9 mouse cellular contexts compared by ENCODE assay signal in the genomic region with DNA sequence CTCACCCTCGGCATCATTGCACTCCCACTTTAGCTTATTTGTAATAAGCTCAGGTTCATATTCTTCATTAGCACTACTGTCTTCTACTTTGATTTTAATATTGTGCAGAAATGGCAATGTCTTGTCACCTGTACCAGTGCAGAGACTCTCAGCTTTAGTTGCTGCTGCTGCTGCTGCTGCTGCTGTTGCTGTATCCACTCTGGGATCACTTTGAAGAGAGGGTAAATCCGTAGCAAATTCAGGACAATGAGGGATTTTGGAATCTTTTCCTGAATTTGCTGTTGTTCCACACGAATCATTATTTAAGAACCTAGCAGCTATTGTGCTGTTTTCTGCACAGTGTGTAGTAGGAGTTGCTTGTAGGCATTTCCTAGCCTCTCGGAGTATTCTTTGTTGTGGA. TPM values are rescaled to one million over a fixed set of nuclear protein-coding genes. Genes with fewer than 3 reads are reported as not detected.
DNase-seq lines count a peak whose midpoint lies in the region; ATAC-seq and TF ChIP-seq lines count a peak whose summit lies in the region.
"Had no signal": no experiment of that assay in that cellular context is flagged by ENCODE, and none has a peak within 500 bp of the region (broad histone marks: within the 10 kb centered on the region; RNA-seq: fewer than 3 reads in every experiment).

No protein-coding gene starts in this region.

- peaks cover 12% of the 10 kb centered on the region for H3K4me1 ChIP-seq in liver, embryonic 11.5 days (replicated peaks; ENCODE audit: control insufficient read depth, insufficient read depth, low read length)
- 0 out of 2 replicates have a peak, but pooled peaks cover 2% of the 10 kb centered on the region for H3K4me1 ChIP-seq in embryonic fibroblast, embryonic 13.5 days (ENCODE audit: control insufficient read depth, insufficient read depth, low read length)
- peaks cover 52% of the 10 kb centered on the region for H3K4me1 ChIP-seq in limb, embryonic 10.5 days
- H3K4me1 ChIP-seq in neural tube, embryonic 14.5 days (ENCODE audit: control insufficient read depth, insufficient read depth, low read length) = peaks cover 32% of the 10 kb centered on the region

- H3K4me3 ChIP-seq in liver, embryonic 11.5 days (ENCODE audit: low read depth, low read length) = peak overlapping the region; percentile 86
- H3K4me3 ChIP-seq in embryonic fibroblast, embryonic 13.5 days (ENCODE audit: insufficient read depth, low read length) = peak overlapping the region; percentile 61
- peak overlapping the region; percentile 90 for H3K4me3 ChIP-seq in limb, embryonic 10.5 days
- H3K4me3 ChIP-seq in neural tube, embryonic 14.5 days (ENCODE audit: low read depth, low read length) = peak overlapping the region; percentile 82

- TF ChIP-seq POLR2A in embryonic fibroblast, embryonic 13.5 days (IDR thresholded peaks at IDR 0.05; ENCODE audit: low read depth, low read length) = no peak

- 8% methylated on average over 4 of the region's 4 CpGs for WGBS in liver, embryonic 11.5 days
- WGBS in limb, embryonic 10.5 days = under 1% methylated on average over 4 of the region's 4 CpGs
- WGBS in neural tube, embryonic 14.5 days = under 1% methylated on average over 4 of the region's 4 CpGs

- no peaks in the 10 kb centered on the region for H3K9me3 ChIP-seq in liver, embryonic 11.5 days (ENCODE audit: control insufficient read depth, low read length)
- no peaks in the 10 kb centered on the region for H3K9me3 ChIP-seq in limb, embryonic 10.5 days (replicated peaks)
- H3K9me3 ChIP-seq in neural tube, embryonic 14.5 days (ENCODE audit: control insufficient read depth, low read length) = no peaks in the 10 kb centered on the region

- no peak for ATAC-seq in liver, embryonic 11.5 days (replicated peaks; ENCODE audit: low FRiP score)
- no peak for ATAC-seq in neural tube, embryonic 14.5 days (ENCODE audit: low read depth)

- H3K9ac ChIP-seq in liver, embryonic 11.5 days (ENCODE audit: low read depth, low read length) = peak overlapping the region; percentile 88
- H3K9ac ChIP-seq in neural tube, embryonic 14.5 days (replicated peaks; ENCODE audit: low read depth, low read length) = peak overlapping the region; percentile 99

- H3K36me3 ChIP-seq in liver, embryonic 11.5 days (ENCODE audit: control insufficient read depth, insufficient read depth, low read length) = no peaks in the 10 kb centered on the region
- H3K36me3 ChIP-seq in limb, embryonic 10.5 days = no peaks in the 10 kb centered on the region
- H3K36me3 ChIP-seq in neural tube, embryonic 14.5 days (ENCODE audit: control insufficient read depth, insufficient read depth, low read length) = no peaks in the 10 kb centered on the region

- DNase-seq in liver, embryonic 11.5 days (ENCODE audit: low spot score) = no peak
- DNase-seq in liver = no peak
- no peak for DNase-seq in limb, embryonic 10.5 days (ENCODE audit: low spot score)
- no peak for DNase-seq in gastrocnemius, postnatal 10 days
- DNase-seq in urinary bladder, postnatal 4 days (ENCODE audit: low spot score in 2 of 2) = no peak
- no peak for DNase-seq in layer of hippocampus, adult 11-12 months (ENCODE audit: low spot score)

- TF ChIP-seq CTCF in embryonic fibroblast, embryonic 13.5 days (IDR thresholded peaks at IDR 0.05; ENCODE audit: borderline replicate concordance, insufficient read depth, low read length) = no peak

- peaks cover 18% of the 10 kb centered on the region for H3K27me3 ChIP-seq in liver, embryonic 11.5 days (replicated peaks; ENCODE audit: control insufficient read depth, insufficient read depth, low read length)
- no peaks in the 10 kb centered on the region for H3K27me3 ChIP-seq in limb, embryonic 10.5 days (ENCODE audit: low read depth, poor library complexity, severe bottlenecking)
- no peaks in the 10 kb centered on the region for H3K27me3 ChIP-seq in neural tube, embryonic 14.5 days (ENCODE audit: control insufficient read depth, insufficient read depth, low read length)

- no peak overlapping the region for H3K27ac ChIP-seq in liver, embryonic 11.5 days (ENCODE audit: low read depth, low read length)
- H3K27ac ChIP-seq in embryonic fibroblast, embryonic 13.5 days (ENCODE audit: insufficient read depth, low read length) = no peak overlapping the region
- H3K27ac ChIP-seq in limb, embryonic 10.5 days = peak overlapping the region; percentile 100
- peak overlapping the region; percentile 99 for H3K27ac ChIP-seq in neural tube, embryonic 14.5 days (ENCODE audit: low read depth, low read length)

- H3K4me2 ChIP-seq in liver, embryonic 11.5 days = peak overlapping the region; percentile 96
- peak overlapping the region; percentile 81 for H3K4me2 ChIP-seq in neural tube, embryonic 14.5 days (ENCODE audit: low read depth, low read length)

RNA-seq across cellular contexts. Expression of a gene that starts 2.7 kb away (rescaled TPM):
- 1.6 and 2.4 TPM in 2 replicates for polyA plus RNA-seq in liver, embryonic 11.5 days (2014; fragmentation: Nextera tagmentation; extraction: Ambion mirVana)
- polyA plus RNA-seq in embryonic fibroblast, embryonic 13.5 days (2011; ENCODE audit: insufficient read length, low read depth, missing spikeins) = 4.4 and 8.5 TPM in 2 replicates
- 7.0 and 11.5 TPM in 2 replicates for polyA plus RNA-seq in limb, embryonic 10.5 days (2016; fragmentation: Nextera tagmentation; extraction: Ambion mirVana)
- polyA plus RNA-seq in neural tube, embryonic 14.5 days (2014; fragmentation: Nextera tagmentation; extraction: Ambion mirVana) = 3.9 and 5.3 TPM in 2 replicates
- total RNA-seq in gastrocnemius, postnatal 10 days (2021) = 1 to 10 TPM; 2.0 to 2.1 TPM

RNA-seq across cellular contexts. Expression of a gene that starts 8.6 kb away (rescaled TPM):
- 3.4 and 3.9 TPM in 2 replicates for polyA plus RNA-seq in liver, embryonic 11.5 days (2014; fragmentation: Nextera tagmentation; extraction: Ambion mirVana)
- 6.4 and 8.6 TPM in 2 replicates for polyA plus RNA-seq in embryonic fibroblast, embryonic 13.5 days (2011; ENCODE audit: insufficient read length, low read depth, missing spikeins)
- polyA plus RNA-seq in limb, embryonic 10.5 days (2016; fragmentation: Nextera tagmentation; extraction: Ambion mirVana) = 11.5 and 11.6 TPM in 2 replicates
- 8.2 and 8.6 TPM in 2 replicates for polyA plus RNA-seq in neural tube, embryonic 14.5 days (2014; fragmentation: Nextera tagmentation; extraction: Ambion mirVana)
- 1 to 10 TPM; 2.2 to 2.7 TPM for total RNA-seq in gastrocnemius, postnatal 10 days (2021)

RNA-seq across cellular contexts. Expression of a gene that starts 8.9 kb away (rescaled TPM):
- polyA plus RNA-seq in liver, embryonic 11.5 days (2014; fragmentation: Nextera tagmentation; extraction: Ambion mirVana) = 34.0 and 39.9 TPM in 2 replicates
- 49.3 and 52.0 TPM in 2 replicates for polyA plus RNA-seq in embryonic fibroblast, embryonic 13.5 days (2011; ENCODE audit: insufficient read length, low read depth, missing spikeins)
- polyA plus RNA-seq in limb, embryonic 10.5 days (2016; fragmentation: Nextera tagmentation; extraction: Ambion mirVana) = 56.9 and 65.3 TPM in 2 replicates
- 34.6 and 36.5 TPM in 2 replicates for polyA plus RNA-seq in neural tube, embryonic 14.5 days (2014; fragmentation: Nextera tagmentation; extraction: Ambion mirVana)
- total RNA-seq in gastrocnemius, postnatal 10 days (2021) = 10 to 100 TPM; 21.7 to 33.1 TPM

RNA-seq across cellular contexts. Expression of a gene that starts 49.4 kb away (rescaled TPM):
- polyA plus RNA-seq in liver, embryonic 11.5 days (2014; fragmentation: Nextera tagmentation; extraction: Ambion mirVana) = not detected in 2 replicates
- not detected in 2 replicates for polyA plus RNA-seq in embryonic fibroblast, embryonic 13.5 days (2011; ENCODE audit: insufficient read length, low read depth, missing spikeins)
- not detected in 2 replicates for polyA plus RNA-seq in limb, embryonic 10.5 days (2016; fragmentation: Nextera tagmentation; extraction: Ambion mirVana)
- not detected in 2 replicates for polyA plus RNA-seq in neural tube, embryonic 14.5 days (2014; fragmentation: Nextera tagmentation; extraction: Ambion mirVana)
- not detected for total RNA-seq in gastrocnemius, postnatal 10 days (2021)
- total RNA-seq: gastrocnemius, adult 8-10 months had no signal

Comparison
In these comparisons a context has a peak if more than half of its experiments do, and no peak if none do; other contexts are left out.
1. H3K27ac ChIP-seq: peak in limb, embryonic 10.5 days (single experiment) and neural tube, embryonic 14.5 days (single experiment); none in liver, embryonic 11.5 days (single experiment) and embryonic fibroblast, embryonic 13.5 days (single experiment).
2. Peak in every context shown above with its lines, with median percentiles within 50 percentile points of each other: H3K4me3 ChIP-seq.